Mouse (Mus musculus) kidney, postnatal 0 days (tissue): ENCODE measurements around the gene Agbl5. TPM values are rescaled to one million over a fixed set of nuclear protein-coding genes. Genes with fewer than 3 reads are reported as not detected.

Source experiments
- ATAC-seq: fragments of 200-750 bp; cut with Nextera tagmentation; replicated peaks from 2 replicates; pipeline ENCODE4 v1.8.0; 2017; ENCODE audit warnings: low read depth, moderate number of reproducible peaks, moderate TSS enrichment, moderate library complexity; ENCODE audit not compliant: low FRiP score
- DNase-seq: peaks from one replicate; pipeline ENCODE4 v3.0.0-alpha.2; 2016; ENCODE audit warnings: low spot score
- H3K27ac ChIP-seq: fragments of 300-500 bp; sonication (generic); 2 replicates; pipeline ENCODE4 v1.5.1; 2014; ENCODE audit warnings: mild to moderate bottlenecking
- H3K27me3 ChIP-seq: fragments of 300-500 bp; sonication (generic); 2 replicates; pipeline ENCODE4 v1.6.1; 2014; ENCODE audit warnings: low read length, mixed read lengths; ENCODE audit not compliant: insufficient read depth
- H3K36me3 ChIP-seq: fragments of 300-500 bp; sonication (generic); 2 replicates; pipeline ENCODE4 v1.6.1; 2014; ENCODE audit warnings: low read length, mixed read lengths; ENCODE audit not compliant: insufficient read depth
- H3K4me1 ChIP-seq: fragments of 300-500 bp; sonication (generic); replicated peaks from 2 replicates; pipeline ENCODE4 v1.6.1; 2014; ENCODE audit warnings: antibody characterized with exemption, low read length, mixed read lengths; ENCODE audit not compliant: insufficient read depth
- H3K4me2 ChIP-seq: fragments of 300-500 bp; sonication (generic); 2 replicates; pipeline ENCODE4 v1.6.1; 2014; ENCODE audit warnings: mild to moderate bottlenecking, low read length, moderate library complexity, mixed read lengths
- H3K4me3 ChIP-seq: fragments of 300-500 bp; sonication (generic); replicated peaks from 2 replicates; pipeline ENCODE4 v1.5.1; 2014; ENCODE audit warnings: low read depth, low read length
- H3K9ac ChIP-seq: fragments of 300-500 bp; sonication (generic); 2 replicates; pipeline ENCODE4 v1.6.1; 2014; ENCODE audit warnings: low read depth, low read length
- H3K9me3 ChIP-seq: fragments of 300-500 bp; sonication (generic); replicated peaks from 2 replicates; pipeline ENCODE4 v1.6.1; 2016; ENCODE audit warnings: low read length, inconsistent platforms, mixed read lengths
- CTCF ChIP-seq: IDR thresholded peaks from 2 replicates; pipeline ENCODE4 v1.5.1; 2016; ENCODE audit warnings: antibody characterized with exemption, low read depth, mild to moderate bottlenecking, moderate library complexity
- WGBS: fragments of 180-500 bp; shearing (Covaris S2); extraction: QIAGEN DNeasy Blood & Tissue Kit; methylation state at CpG from one replicate; pipeline ENCODE4 v1.1.7; 2014; 5-methylcytosine and 5-hydroxymethylcytosine counted together
- polyA plus RNA-seq: library from polyadenylated mRNA; unstranded; fragments of >200 nt; fragmentation: Nextera tagmentation; extraction: Ambion mirVana; gene quantifications from 2 replicates; pipeline ENCODE4 v1.2.1, GENCODE M21; 2015

The Agbl5 gene
- polyA plus RNA-seq, 1 experiment from 2014 or later = 17.5 TPM

DNA sequence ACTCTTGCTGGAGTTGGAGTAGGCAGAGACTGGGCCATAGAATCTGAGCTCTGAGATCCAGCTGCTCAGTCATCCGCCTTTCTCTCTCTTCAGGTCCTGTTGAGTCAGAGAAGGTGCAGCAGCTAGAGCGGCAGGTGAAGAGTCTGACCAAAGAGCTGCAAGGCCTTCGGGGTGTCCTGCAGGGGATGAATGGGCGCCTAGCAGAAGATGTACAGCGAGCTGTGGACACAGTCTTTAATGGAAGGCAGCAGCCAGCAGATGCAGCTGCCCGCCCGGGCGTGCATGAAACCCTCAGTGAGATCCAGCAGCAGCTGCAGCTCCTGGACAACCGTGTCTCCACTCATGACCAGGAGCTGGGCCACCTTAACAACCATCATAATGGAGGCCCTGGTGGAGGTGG, 28.3 kb downstream of the Agbl5 start:
- Histone ChIP-seq H3K27me3 (no peaks in the 10 kb centered on the region), H3K27ac (peak overlapping the region; percentile 50), H3K4me1 (peaks cover 27% of the 10 kb centered on the region), H3K36me3 (peaks cover 21% of the 10 kb centered on the region; the same call in 1 of the 2 replicates), H3K4me3 (no peak overlapping the region), H3K9ac (no peak overlapping the region), H3K9me3 (no peaks in the 10 kb centered on the region), H3K4me2 (no peak overlapping the region)
- WGBS = 91% methylated on average over 9 of the region's 9 CpGs
- DNase-seq (no peak), ATAC-seq (no peak)
- TF ChIP-seq CTCF = no peak

DNA sequence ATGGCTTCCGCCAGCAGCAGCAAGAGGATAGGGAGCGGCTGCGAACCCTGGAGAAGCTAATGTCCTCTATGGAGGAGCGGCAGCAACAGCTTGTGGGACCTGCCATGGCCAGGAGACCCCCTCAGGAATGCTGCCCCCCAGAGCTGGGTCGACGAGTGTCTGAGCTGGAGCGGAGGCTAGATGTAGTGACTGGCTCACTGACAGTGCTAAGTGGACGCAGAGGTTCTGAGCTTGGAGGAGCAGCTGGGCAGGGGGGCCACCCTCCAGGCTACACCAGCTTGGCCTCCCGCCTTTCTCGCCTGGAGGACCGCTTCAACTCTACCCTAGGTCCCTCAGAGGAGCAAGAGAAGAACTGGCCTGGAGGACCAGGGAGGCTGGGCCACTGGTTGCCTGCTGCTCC, 28.9 kb downstream of the Agbl5 start:
- H3K4me1 ChIP-seq = peaks cover 27% of the 10 kb centered on the region
- peaks cover 21% of the 10 kb centered on the region; the same call in 1 of the 2 replicates for H3K36me3 ChIP-seq
- DNase-seq = no peak
- H3K4me2 ChIP-seq = no peak overlapping the region
- TF ChIP-seq CTCF = no peak
- H3K27me3 ChIP-seq = no peaks in the 10 kb centered on the region
- H3K9ac ChIP-seq = no peak overlapping the region
- H3K27ac ChIP-seq = peak overlapping the region; percentile 50; the same call in 1 of the 2 replicates
- no peak overlapping the region for H3K4me3 ChIP-seq
- ATAC-seq = no peak
- H3K9me3 ChIP-seq = no peaks in the 10 kb centered on the region
- 88% methylated on average over 11 of the region's 11 CpGs for whole genome bisulfite sequencing

DNA sequence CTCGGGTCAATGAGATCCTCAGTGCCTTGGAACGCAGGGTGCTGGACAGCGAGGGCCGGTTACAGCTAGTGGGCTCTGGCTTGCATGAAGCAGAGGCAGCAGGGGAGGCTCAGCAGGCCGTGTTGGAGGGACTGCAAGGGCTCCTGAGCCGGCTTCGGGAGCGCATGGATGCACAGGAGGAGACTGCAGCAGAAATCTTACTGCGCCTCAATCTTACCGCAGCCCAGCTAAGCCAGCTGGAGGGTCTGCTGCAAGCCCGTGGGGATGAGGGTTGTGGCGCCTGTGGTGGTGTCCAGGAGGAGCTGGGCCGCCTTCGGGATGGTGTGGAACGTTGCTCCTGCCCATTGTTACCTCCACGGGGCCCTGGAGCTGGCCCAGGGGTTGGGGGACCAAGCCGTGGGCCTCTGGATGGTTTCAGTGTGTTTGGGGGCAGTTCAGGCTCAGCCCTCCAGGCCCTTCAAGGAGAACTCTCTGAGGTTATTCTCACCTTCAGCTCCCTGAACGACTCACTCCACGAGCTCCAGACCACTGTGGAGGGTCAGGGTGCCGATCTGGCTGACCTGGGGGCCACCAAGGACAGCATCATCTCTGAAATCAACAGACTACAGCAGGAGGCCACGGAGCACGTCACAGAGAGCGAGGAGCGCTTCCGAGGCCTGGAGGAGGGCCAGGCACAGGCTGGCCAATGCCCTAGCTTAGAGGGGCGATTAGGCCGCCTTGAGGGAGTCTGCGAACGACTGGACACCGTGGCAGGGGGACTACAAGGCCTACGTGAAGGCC, 29.6 kb downstream of the Agbl5 start:
- no peaks in the 10 kb centered on the region for H3K9me3 ChIP-seq
- TF ChIP-seq CTCF = no peak
- ATAC-seq (no peak), DNase-seq (no peak)
- no peak overlapping the region for H3K4me2 ChIP-seq
- WGBS = 79% methylated on average over 31 of the region's 31 CpGs
- H3K4me3 ChIP-seq = no peak overlapping the region
- no peak overlapping the region for H3K9ac ChIP-seq
- H3K27ac ChIP-seq = peak overlapping the region; percentile 20; the same call in 1 of the 2 replicates
- H3K4me1 ChIP-seq = peaks cover 23% of the 10 kb centered on the region
- no peaks in the 10 kb centered on the region for H3K27me3 ChIP-seq
- H3K36me3 ChIP-seq = peaks cover 21% of the 10 kb centered on the region; the same call in 1 of the 2 replicates

DNA sequence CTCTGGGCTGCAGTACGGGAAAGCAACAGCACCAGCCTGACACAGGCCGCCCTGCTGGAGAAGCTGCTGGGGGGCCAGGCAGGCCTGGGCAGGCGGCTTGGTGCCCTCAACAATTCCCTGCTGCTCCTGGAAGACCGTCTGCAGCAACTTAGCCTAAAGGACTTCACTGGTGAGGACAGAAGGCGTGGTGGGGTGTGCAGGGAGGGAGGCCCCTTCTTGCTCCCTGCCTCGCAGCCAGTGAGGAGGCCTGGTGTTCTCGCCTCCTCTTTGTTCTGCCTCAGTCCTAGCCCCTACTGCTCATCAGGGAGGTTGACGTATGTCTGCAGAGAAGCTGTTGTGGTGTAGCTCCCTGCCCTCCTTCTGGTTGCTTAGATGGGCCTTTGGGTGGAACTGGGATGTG, 30.2 kb downstream of the Agbl5 start:
- no peak for TF ChIP-seq CTCF
- Histone ChIP-seq H3K9me3 (no peaks in the 10 kb centered on the region), H3K4me2 (no peak overlapping the region), H3K9ac (no peak overlapping the region), H3K27ac (peak overlapping the region; percentile 20; the same call in 1 of the 2 replicates), H3K36me3 (peaks cover 21% of the 10 kb centered on the region; the same call in 1 of the 2 replicates), H3K27me3 (no peaks in the 10 kb centered on the region), H3K4me3 (no peak overlapping the region), H3K4me1 (peaks cover 23% of the 10 kb centered on the region)
- DNase-seq (no peak), ATAC-seq (no peak)
- 84% methylated on average over 8 of the region's 8 CpGs for WGBS

DNA sequence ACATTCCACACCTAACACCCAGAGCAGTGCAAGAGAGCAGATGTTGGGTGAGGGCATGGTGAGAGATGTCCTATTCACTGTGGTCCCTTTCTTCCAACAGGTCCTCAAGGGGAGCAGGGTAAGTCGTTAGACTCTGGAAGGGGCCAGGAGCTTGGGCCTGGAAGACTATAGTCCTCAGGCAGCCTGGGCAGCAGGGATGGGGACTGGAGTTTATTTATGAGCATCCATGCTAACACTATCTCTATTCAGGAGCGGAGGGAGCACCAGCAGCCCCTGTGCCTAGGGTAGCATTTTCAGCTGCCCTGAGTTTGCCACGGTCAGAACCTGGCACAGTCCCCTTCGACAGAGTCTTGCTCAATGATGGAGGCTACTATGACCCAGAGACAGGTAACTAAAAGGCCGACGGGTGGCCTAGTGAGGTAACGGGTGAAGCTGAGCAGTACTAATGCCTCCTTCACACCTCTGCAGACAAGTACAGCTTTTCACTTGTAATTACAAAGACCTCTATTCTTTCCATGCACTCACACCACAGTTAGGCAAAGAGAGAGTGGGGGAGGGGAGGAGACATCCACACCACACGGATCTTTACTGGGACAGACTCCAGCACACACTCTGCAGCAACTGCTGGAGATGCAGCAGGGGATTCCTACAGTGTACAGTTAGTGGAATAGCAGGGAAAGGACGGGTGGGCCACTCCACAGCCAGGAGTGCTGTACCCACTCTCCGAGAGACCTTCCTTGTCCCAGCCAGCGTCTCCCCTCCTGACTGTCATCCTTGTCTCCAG, 31.5 kb downstream of the Agbl5 start:
- 71% methylated on average over 11 of the region's 11 CpGs for WGBS
- no peaks in the 10 kb centered on the region for H3K27me3 ChIP-seq
- no peak overlapping the region for H3K9ac ChIP-seq
- no peak overlapping the region for H3K4me3 ChIP-seq
- H3K4me2 ChIP-seq = no peak overlapping the region
- no peak overlapping the region for H3K27ac ChIP-seq
- DNase-seq (no peak), ATAC-seq (no peak)
- peaks cover 23% of the 10 kb centered on the region for H3K4me1 ChIP-seq
- H3K9me3 ChIP-seq = no peaks in the 10 kb centered on the region
- peaks cover 21% of the 10 kb centered on the region; the same call in 1 of the 2 replicates for H3K36me3 ChIP-seq
- TF ChIP-seq CTCF = no peak

DNA sequence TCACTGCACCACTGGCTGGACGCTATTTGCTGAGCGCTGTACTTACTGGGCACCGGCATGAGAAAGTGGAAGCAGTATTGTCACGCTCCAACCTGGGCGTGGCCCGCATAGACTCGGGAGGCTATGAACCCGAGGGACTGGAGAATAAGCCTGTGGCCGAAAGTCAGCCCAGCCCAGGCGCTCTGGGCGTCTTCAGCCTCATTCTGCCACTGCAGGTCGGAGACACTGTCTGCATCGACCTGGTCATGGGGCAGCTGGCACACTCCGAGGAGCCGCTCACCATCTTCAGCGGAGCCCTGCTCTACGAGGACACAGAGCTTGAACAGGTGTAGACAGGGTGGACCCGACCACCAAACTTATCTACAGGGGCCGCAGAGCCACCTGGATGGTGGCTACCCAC, 32.1 kb downstream of the Agbl5 start:
- no peak for TF ChIP-seq CTCF
- Histone ChIP-seq H3K27me3 (no peaks in the 10 kb centered on the region), H3K36me3 (peaks cover 21% of the 10 kb centered on the region; the same call in 1 of the 2 replicates), H3K9me3 (no peaks in the 10 kb centered on the region), H3K4me1 (peaks cover 23% of the 10 kb centered on the region), H3K4me2 (peak overlapping the region; percentile 82), H3K9ac (no peak overlapping the region), H3K27ac (0 out of 2 replicates have a peak overlapping the region, but pooled peaks have one; percentile 13), H3K4me3 (no peak overlapping the region)
- 62% methylated on average over 19 of the region's 19 CpGs for WGBS
- ATAC-seq (peak; percentile 5), DNase-seq (no peak)
